Mouse (Mus musculus) forebrain, postnatal 0 days (tissue): Measurements from ENCODE around the gene Arhgef16. TPM values are rescaled to one million over a fixed set of nuclear protein-coding genes. Genes with fewer than 3 reads are reported as not detected.

Experiments used
- ATAC-seq: fragments of 200-750 bp; cut with Nextera tagmentation; 2 replicates; pipeline ENCODE4 v1.8.0; 2017; ENCODE audit warnings: mild to moderate bottlenecking, moderate library complexity
- DNase-seq: peaks from one replicate; pipeline ENCODE4 v3.0.0-alpha.2; 2015
- H3K27ac ChIP-seq: fragments of 300-500 bp; sonication (generic); 2 replicates; pipeline ENCODE4 v1.5.1; 2014; ENCODE audit warnings: low read depth, mild to moderate bottlenecking, antibody characterized with exemption, low read length, moderate library complexity, mixed read lengths
- H3K27me3 ChIP-seq: fragments of 300-500 bp; sonication (generic); 2 replicates; pipeline ENCODE4 v1.6.1; 2014; ENCODE audit warnings: mild to moderate bottlenecking, low read length, mixed read lengths; ENCODE audit not compliant: insufficient read depth
- H3K36me3 ChIP-seq: fragments of 300-500 bp; sonication (generic); 2 replicates; pipeline ENCODE4 v1.6.1; 2014; ENCODE audit warnings: mild to moderate bottlenecking, moderate library complexity; ENCODE audit not compliant: insufficient read depth
- H3K4me1 ChIP-seq: fragments of 300-500 bp; sonication (generic); 2 replicates; pipeline ENCODE4 v1.6.1; 2014; ENCODE audit warnings: antibody characterized with exemption; ENCODE audit not compliant: insufficient read depth
- H3K4me2 ChIP-seq: fragments of 300-500 bp; sonication (generic); 2 replicates; pipeline ENCODE4 v1.6.1; 2014; ENCODE audit warnings: low read depth, mild to moderate bottlenecking, moderate library complexity
- H3K4me3 ChIP-seq: fragments of 300-500 bp; sonication (generic); 2 replicates; pipeline ENCODE4 v1.5.1; 2014; ENCODE audit warnings: low read depth, low read length, mixed read lengths
- H3K9ac ChIP-seq: fragments of 300-500 bp; sonication (generic); 2 replicates; pipeline ENCODE4 v1.6.1; 2014; ENCODE audit warnings: mild to moderate bottlenecking
- H3K9me3 ChIP-seq: fragments of 300-500 bp; sonication (generic); 2 replicates; pipeline ENCODE4 v1.6.1; 2016; ENCODE audit warnings: low read length
- CTCF ChIP-seq: sonication (generic); IDR thresholded peaks from 2 replicates; pipeline ENCODE4 v1.5.1; 2016; ENCODE audit warnings: antibody characterized with exemption, control low read depth, low read depth
- WGBS: fragments of 180-500 bp; shearing (Covaris S2); extraction: QIAGEN DNeasy Blood & Tissue Kit; methylation state at CpG from one replicate; pipeline ENCODE4 v1.1.7; 2014; 5-methylcytosine and 5-hydroxymethylcytosine counted together
- polyA plus RNA-seq: library from polyadenylated mRNA; unstranded; fragments of >200 nt; fragmentation: Nextera tagmentation; extraction: Ambion mirVana; gene quantifications from 2 replicates; pipeline ENCODE4 v1.2.1, GENCODE M21; 2015
- total RNA-seq: library from RNA; depleted of rRNA; stranded (reverse); fragments of >200 nt; gene quantifications from 2 replicates; pipeline ENCODE4 v1.2.3, GENCODE M21; 2014; rRNA removed

Arhgef16 gene
- total and polyA plus RNA-seq, 2 experiments from 2014 or later: 1.5 to 2.4 TPM

DNA sequence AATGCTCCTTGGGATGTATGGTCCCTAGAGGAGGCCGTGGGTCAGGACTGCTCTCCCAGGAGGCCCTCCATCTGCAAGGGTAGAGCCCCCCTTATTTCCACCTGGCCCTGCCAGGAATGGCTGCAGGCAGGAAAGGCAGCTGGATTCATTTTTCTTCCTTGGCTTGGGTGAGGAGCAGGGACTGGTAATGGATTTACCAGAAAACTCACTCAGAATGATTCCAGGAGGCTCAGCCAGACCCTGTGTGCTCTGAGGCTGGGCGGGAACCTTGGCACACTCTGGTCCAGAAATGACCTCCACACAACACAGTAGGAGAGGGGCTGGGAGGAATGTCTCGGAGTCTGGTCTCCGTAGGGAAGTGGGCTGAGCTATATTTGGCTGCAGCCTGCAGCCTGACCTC is 69.2 kb downstream of the Arhgef16 start:
- Histone ChIP-seq H3K9me3 (no peaks in the 10 kb centered on the region), H3K4me2 (no peak overlapping the region), H3K4me3 (no peak overlapping the region), H3K9ac (no peak overlapping the region), H3K4me1 (no peaks in the 10 kb centered on the region), H3K27me3 (no peaks in the 10 kb centered on the region), H3K36me3 (no peaks in the 10 kb centered on the region), H3K27ac (no peak overlapping the region)
- DNase-seq (no peak), ATAC-seq (no peak)
- WGBS: 72% methylated on average over 4 of the region's 4 CpGs
- no peak for TF ChIP-seq CTCF

DNA sequence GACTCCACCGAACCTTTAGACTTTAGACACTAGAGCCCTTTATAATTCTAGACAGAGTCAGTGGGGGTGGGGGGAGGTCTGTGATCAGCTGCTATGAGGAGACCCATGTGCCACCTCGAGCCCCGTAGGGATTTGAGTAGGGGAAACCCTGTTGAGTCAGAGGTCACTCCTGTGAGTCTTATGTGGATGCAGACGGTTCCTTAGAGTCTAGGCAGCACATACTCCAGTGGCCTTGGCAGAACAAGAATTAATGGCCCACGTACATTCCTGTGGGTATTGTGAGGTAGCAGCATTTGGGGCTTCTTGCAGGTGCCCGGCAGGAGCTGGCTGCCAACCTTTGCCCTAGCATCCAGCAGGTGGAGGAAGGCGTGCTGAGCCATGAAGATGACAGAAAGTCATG is 70.1 kb downstream of the Arhgef16 start:
- WGBS: 85% methylated on average over 7 of the region's 7 CpGs
- Histone ChIP-seq H3K27me3 (no peaks in the 10 kb centered on the region), H3K4me1 (no peaks in the 10 kb centered on the region), H3K4me3 (no peak overlapping the region), H3K4me2 (no peak overlapping the region), H3K9me3 (no peaks in the 10 kb centered on the region), H3K27ac (no peak overlapping the region), H3K36me3 (no peaks in the 10 kb centered on the region), H3K9ac (no peak overlapping the region)
- no peak for ATAC-seq
- TF ChIP-seq CTCF: no peak
- no peak for DNase-seq

DNA sequence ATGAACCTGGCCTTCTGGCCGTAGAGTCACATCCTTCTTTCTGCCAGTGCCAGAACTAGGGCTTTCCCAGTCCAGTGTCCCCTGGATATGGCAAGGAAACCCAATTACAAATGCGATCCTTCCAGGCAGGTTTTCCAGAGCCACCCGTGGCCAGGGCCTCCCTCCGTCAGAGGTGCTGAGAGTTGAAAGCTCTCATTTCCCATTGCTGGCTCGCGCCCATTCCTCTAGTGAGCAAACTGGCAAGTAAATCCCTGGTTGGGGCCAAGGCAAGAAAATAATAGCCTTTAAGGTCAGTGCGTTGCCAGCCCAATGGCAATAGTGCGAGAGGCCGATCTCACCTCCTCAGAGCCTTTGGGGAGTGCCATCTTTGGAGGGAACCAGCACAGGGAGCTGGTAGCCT is 71.9 kb downstream of the Arhgef16 start:
- no peak overlapping the region for H3K9ac ChIP-seq
- H3K4me1 ChIP-seq: no peaks in the 10 kb centered on the region
- DNase-seq: no peak
- H3K36me3 ChIP-seq: no peaks in the 10 kb centered on the region
- no peak for ATAC-seq
- no peaks in the 10 kb centered on the region for H3K9me3 ChIP-seq
- no peaks in the 10 kb centered on the region for H3K27me3 ChIP-seq
- no peak for TF ChIP-seq CTCF
- H3K27ac ChIP-seq: no peak overlapping the region
- 85% methylated on average over 9 of the region's 9 CpGs for WGBS
- H3K4me3 ChIP-seq: no peak overlapping the region
- no peak overlapping the region for H3K4me2 ChIP-seq

Other genes with a start within 250 kb of the Arhgef16 start
- 2.2 and 3.9 TPM in 2 replicates for gene Trp73, start 161.5 kb downstream of the Arhgef16 start, total RNA-seq
- 3.5 and 4.1 TPM in 2 replicates for gene Trp73, start 161.5 kb downstream of the Arhgef16 start, polyA plus RNA-seq
- gene Wrap73, start 159.3 kb downstream of the Arhgef16 start, total RNA-seq: 44.1 and 44.4 TPM in 2 replicates
- 37.6 and 42.7 TPM in 2 replicates for gene Wrap73, start 159.3 kb downstream of the Arhgef16 start, polyA plus RNA-seq
- gene Tprgl, start 141.0 kb downstream of the Arhgef16 start, total RNA-seq: 185 and 202 TPM in 2 replicates
- gene Tprgl, start 141.0 kb downstream of the Arhgef16 start, polyA plus RNA-seq: 223 and 224 TPM in 2 replicates
- 22.2 and 36.5 TPM in 2 replicates for gene Megf6, start 130.9 kb downstream of the Arhgef16 start, total RNA-seq
- 5.6 and 7.7 TPM in 2 replicates for gene Megf6, start 130.9 kb downstream of the Arhgef16 start, polyA plus RNA-seq
- gene B230104I21Rik, start 34.5 kb upstream of the Arhgef16 start, total RNA-seq: 0.54 and 0.90 TPM in 2 replicates
- not detected in 2 replicates for gene B230104I21Rik, start 34.5 kb upstream of the Arhgef16 start, polyA plus RNA-seq